Mouse (Mus musculus) cortical plate, adult 2 months (tissue): ENCODE data around the gene Fam222b. TPM values are rescaled to one million over a fixed set of nuclear protein-coding genes. Genes with fewer than 3 reads are reported as not detected.
A peak's percentile ranks its signal among the peaks of the same experiment; 100 is the strongest.
"Not testable (repeated sequence)": the region's sequence is repeated elsewhere in the genome, so short reads cannot be mapped to it uniquely, and the experiment has no call there.

Source experiments
- H3K27ac ChIP-seq: fragments of 200-500 bp; 2 replicates; pipeline ENCODE4 v1.5.1; 2012; ENCODE audit warnings: low read length, control low read depth, inconsistent platforms; ENCODE audit not compliant: insufficient read depth
- H3K4me1 ChIP-seq: fragments of 200-500 bp; 2 replicates; pipeline ENCODE4 v1.6.1; 2011; ENCODE audit warnings: low read length; ENCODE audit not compliant: control insufficient read depth, insufficient read depth
- H3K4me3 ChIP-seq: fragments of 200-500 bp; 2 replicates; pipeline ENCODE4 v1.5.1; 2011; ENCODE audit warnings: mild to moderate bottlenecking, low read length, control low read depth; ENCODE audit not compliant: insufficient read depth
- CTCF ChIP-seq: fragments of 200-500 bp; IDR thresholded peaks from 2 replicates; pipeline ENCODE4 v1.5.1; 2011; ENCODE audit warnings: mild to moderate bottlenecking, control low read depth, low read length; ENCODE audit not compliant: insufficient read depth; ENCODE audit errors: extremely low read depth
- POLR2A ChIP-seq: fragments of 200-500 bp; IDR thresholded peaks from 2 replicates; pipeline ENCODE4 v1.6.1; 2011; ENCODE audit warnings: mild to moderate bottlenecking, low read length, control low read depth; ENCODE audit not compliant: insufficient read depth; ENCODE audit errors: extremely low read depth
- polyA plus RNA-seq: library from polyadenylated mRNA; depleted of rRNA; stranded (reverse); fragments of >200 nt; gene quantifications from 2 replicates; pipeline ENCODE4 v1.2.3, GENCODE M21; 2012

Gene Fam222b
- polyA plus RNA-seq, 1 experiment = 19.5 TPM

DNA sequence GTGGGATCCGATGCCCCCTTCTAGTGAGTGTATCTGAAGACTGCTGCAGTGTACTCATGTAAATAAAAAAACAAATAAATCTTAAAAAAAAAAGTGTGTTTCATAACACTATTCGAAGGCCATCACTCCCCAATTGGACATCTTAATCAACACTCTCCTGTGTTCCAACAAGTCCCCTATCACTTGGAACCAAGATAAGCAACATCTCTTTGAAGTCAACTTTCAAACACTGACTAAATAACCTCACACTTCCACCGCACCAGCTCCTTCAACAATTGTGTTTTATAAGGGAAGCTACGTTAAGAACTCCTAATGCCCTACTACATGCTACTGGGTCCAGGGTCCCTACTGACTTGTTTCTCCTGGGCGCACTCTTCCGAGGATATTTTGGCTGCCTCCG, 88.0 kb downstream of the Fam222b start:
- TF ChIP-seq CTCF (no peak), POLR2A (no peak)
- no peak overlapping the region for H3K27ac ChIP-seq

DNA sequence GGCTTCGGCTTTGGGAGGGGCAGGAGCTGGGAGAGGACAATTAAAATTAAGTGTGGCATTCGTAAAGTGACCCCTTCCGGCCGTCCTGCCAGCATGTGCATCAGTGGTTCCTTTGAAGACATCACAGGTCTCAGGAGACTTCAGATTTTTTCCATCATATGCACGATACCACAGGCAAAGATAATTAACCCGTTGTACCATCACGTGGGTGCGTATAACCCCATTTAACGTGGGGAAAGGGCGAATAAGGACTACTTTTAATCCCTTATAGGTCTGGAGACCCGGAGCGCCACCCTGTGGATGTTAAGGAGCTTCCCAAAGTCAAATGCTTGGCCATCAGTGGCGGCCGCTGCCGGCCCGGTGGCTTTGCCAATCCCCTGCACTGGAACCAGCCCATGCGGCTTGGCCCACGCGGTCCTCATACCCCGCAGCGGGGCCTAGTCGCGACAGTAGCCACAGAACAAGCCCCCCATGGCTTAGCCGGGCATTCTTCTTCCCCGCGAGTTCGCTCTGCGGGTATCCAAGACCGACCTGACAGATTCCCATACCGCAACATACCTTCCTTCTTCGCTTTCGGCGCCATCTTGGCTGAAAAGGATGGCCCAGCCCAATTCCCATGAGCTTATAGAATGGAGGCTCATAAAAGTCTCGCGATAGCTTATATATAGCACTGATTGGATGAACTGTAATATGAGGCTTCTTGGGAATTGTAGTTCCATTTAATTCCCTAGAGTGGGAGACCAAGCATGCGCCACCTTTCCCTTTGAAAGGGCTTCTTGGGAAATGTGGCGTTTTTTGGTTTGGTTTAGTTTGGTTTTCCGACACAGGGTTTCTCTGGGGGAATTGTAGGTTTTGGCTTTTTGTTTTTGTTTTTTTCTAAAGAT, 88.7 kb downstream of the Fam222b start, which contains the start of gene Rpl23a:
TSS of gene Rpl23a (minus strand) at position 624 of the 884 bp plus-strand sequence.
- Histone ChIP-seq H3K4me1 (no peaks in the 10 kb centered on the region), H3K4me3 (peak within 1 kb of the TSS; percentile 55), H3K27ac (peak within 1 kb of the TSS; percentile 57)
- TF ChIP-seq CTCF (0 out of 2 replicates have a peak, but pooled peaks have one; percentile 8), POLR2A (peak; percentile 99)

More for the DNA sequence above, 88.0 kb downstream of the Fam222b start:
- H3K4me3 ChIP-seq = peak overlapping the region; percentile 55
- 0 out of 2 replicates have a peak, but pooled peaks cover 2% of the 10 kb centered on the region for H3K4me1 ChIP-seq

DNA sequence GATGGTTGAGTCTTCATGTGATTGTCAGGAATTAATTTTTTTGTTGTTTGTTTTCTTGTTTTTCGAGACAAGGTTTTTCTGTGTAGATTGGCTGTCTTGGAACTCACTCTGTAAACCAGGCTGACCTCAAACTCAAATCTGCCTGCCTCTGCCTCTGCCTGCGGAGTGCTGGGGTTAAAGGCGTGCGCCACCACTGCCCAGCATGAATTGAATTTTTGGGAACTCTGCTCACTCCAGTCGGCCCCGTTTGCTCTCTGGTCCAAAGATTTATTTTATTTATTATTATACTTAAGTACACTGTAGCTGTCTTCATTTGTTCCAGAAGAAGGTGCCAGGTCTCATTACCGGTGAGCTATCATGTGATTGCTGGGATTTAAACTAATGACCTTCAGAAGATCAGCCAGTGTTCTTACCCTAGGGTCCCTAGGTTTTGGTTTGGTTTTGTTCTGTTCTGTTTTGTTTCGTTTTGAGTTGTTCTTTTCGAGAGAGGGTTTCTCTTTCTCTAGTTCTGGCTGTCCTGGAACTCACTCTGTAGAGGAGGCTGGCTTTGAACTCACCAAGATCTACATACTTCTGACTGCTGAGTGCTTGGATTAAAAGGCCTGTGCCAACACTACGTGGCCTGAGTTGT, 89.5 kb downstream of the Fam222b start:
- H3K27ac ChIP-seq = no peak overlapping the region
- H3K4me3 ChIP-seq = no peak overlapping the region; the same call in 1 of the 2 replicates
- TF ChIP-seq POLR2A (no peak), CTCF (no peak)
- no peaks in the 10 kb centered on the region for H3K4me1 ChIP-seq

DNA sequence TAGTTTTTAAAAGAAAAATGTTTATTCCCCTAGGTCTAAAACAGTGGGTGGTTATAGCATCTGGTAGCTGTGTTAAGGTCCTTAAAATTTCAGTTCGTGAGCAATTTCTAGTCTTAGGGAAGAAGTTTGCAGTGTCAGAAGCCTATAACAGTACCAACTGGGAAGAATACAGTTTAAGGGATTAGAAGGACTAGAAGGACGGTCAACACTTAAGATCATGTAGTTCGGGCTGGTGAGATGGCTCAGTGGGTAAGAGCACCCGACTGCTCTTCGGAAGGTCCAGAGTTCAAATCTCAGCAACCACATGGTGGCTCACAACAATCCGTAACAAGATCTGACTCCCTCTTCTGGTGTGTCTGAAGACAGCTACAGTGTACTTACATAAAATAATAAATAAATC, 90.2 kb downstream of the Fam222b start:
- H3K4me1 ChIP-seq, H3K4me3 ChIP-seq, H3K27ac ChIP-seq: not testable (repeated sequence)

DNA sequence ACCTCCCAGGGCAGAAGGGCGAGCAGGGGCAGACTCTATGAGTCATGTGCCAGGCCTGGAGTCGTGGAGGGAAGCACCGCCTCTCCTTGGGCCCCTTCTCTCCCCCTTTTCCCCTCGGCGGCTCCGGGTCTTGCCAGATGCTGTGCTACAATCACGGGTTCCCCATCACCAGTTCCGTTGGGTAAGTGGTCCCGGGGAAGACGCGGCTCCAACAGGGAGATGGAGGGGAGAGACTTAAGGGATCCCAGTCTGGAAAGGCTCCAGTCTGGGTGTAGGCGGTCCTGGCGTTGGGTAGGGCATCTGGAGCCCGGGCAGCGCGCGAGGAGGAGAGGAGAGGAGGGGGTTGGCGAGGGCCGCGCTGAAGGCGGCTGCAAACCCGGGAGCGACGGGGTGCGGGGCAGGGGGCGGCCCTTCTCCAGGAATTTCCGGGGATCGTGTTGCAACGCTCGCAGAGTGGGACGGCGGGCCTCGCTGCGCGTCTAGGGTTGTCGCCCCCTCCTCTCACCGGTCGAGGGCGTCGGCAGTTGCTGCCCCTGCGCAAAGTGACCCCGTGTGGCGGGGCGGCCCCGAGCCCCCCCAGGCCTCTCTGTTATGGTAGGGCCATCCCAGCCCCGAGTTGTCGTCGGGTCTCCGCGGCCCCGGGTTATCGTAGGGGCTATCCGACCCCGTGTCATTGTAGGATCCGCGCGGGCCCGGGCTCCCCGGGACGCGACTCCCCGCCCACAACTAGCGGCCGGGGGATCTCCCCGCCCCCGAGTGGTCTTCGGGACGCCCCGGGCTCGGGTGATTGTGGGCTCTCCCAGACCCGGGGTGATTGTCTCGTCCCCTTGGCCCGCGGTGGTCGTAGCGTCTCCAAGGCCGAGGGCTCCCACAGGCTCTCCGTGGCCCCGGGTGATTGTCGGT, 94.1 kb downstream of the Fam222b start, which contains the start of gene Rab34:
TSS of gene Rab34 (plus strand) at position 100 of the 903 bp plus-strand sequence.
- peaks cover 4% of the 10 kb centered on the region; the same call in 1 of the 2 replicates for H3K4me1 ChIP-seq
- H3K27ac ChIP-seq = peak within 1 kb of the TSS; percentile 90
- 0 out of 2 replicates have a peak, but pooled peaks have one; percentile 36 for TF ChIP-seq POLR2A
- TF ChIP-seq CTCF = no peak
- peak within 1 kb of the TSS; percentile 48 for H3K4me3 ChIP-seq

DNA sequence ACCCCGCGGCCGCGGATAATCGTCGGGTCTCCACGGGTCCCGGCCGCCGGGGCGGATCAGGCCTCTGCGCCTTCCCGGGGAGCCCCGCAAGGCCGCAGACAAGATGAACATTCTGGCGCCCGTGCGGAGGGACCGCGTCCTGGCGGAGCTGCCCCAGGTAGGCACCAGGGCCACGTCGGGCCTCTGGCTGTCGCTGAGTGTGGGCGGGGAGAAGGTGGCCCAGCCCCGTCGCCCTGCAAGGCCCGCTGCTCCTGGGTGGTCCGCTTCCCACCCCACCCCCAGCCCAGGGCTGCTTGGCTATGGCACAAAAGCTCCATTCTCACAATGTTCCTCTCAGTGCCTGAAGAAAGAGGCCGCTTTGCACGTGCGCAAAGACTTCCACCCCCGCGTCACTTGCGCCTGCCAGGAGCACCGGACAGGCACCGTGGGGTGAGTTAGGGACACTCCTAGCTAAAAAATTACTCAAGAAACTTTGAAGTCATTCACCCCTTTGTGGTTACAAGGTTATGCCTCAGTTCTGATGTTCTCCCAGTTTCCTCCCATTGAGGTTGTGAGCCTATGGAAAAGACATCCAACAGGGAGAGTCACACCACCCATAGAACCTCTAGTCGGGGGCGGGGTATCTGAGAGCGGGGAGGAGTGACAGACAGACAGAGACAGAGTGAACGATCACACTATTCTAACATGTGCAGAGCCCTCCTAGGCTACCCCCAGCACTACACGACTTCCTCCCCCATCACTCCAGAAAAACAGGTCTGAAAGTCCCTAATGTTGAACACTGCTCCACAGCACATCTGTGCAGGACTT, 95.0 kb downstream of the Fam222b start:
- Histone ChIP-seq H3K27ac (peak overlapping the region; percentile 90), H3K4me1 (peaks cover 4% of the 10 kb centered on the region; the same call in 1 of the 2 replicates), H3K4me3 (peak overlapping the region; percentile 48)
- TF ChIP-seq CTCF (no peak), POLR2A (peak; percentile 30; the same call in 1 of the 2 replicates)

DNA sequence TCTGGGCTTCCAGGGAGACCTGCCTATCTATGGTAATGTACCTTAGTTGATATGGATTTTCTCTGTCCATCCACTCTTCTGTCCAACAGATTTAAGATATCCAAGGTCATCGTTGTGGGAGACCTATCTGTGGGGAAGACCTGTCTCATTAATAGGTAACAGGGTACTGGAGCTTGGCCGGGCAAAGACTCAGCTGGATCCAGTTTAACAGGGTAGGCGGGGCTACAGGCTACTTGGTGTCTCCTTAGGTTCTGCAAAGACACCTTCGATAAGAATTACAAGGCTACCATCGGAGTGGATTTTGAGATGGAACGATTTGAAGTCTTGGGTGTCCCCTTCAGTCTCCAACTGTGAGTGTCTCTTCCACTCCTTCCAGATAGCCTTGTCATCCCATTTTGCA, 95.6 kb downstream of the Fam222b start:
- no peak for TF ChIP-seq POLR2A
- 0 out of 2 replicates have a peak overlapping the region, but pooled peaks have one; percentile 1 for H3K27ac ChIP-seq
- peak overlapping the region; percentile 48; the same call in 1 of the 2 replicates for H3K4me3 ChIP-seq

DNA sequence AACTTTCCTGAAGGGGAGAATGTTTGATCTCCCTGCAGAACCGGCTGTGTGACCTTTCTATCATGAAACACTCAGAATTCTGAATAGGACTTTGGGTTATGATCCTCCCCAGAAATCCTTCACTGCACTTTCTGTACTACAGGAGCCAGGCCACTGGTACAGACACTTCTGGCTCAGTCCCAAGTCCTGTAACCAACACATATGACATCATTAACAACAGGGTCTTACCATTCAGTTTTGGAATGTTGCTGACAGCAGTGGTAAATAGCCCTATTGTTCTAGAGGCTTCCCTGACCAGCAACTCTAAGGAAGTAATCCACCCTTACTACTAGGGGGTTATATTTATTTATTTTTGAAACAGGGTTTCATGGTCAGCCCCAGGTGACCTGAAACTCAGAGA, 98.7 kb downstream of the Fam222b start, which contains the start of gene Proca1:
TSS of gene Proca1 (plus strand) at position 280 of the 400 bp plus-strand sequence.
- TF ChIP-seq CTCF (no peak), POLR2A (no peak)
- Histone ChIP-seq H3K4me3 (no peak within 1 kb of the TSS), H3K4me1 (peaks cover 4% of the 10 kb centered on the region; the same call in 1 of the 2 replicates), H3K27ac (no peak within 1 kb of the TSS)

More for the DNA sequence above, 95.6 kb downstream of the Fam222b start:
- H3K4me1 ChIP-seq = peaks cover 4% of the 10 kb centered on the region; the same call in 1 of the 2 replicates
